Mouse (Mus musculus) embryo, embryonic 11 days (tissue): Measurements from ENCODE around the gene Prkacb.
"Not testable (repeated sequence)": the region's sequence is repeated elsewhere in the genome, so short reads cannot be mapped to it uniquely, and the experiment has no call there.

Source experiments
- DNase-seq: peaks from one replicate; pipeline ENCODE4 v3.0.0-alpha.2; 2015

Prkacb gene

GRCm38 (mm10) chr3:146778451-146778850, 34.3 kb downstream of the Prkacb start:
- no peak for DNase-seq

GRCm38 (mm10) chr3:146776711-146777110, 36.1 kb downstream of the Prkacb start:
- DNase-seq = no peak

- DNase-seq = no peak
These were observed 41.9 kb downstream of the Prkacb start for GRCm38 (mm10) chr3:146770853-146771252.

- peak; percentile 48 for DNase-seq
These were observed 42.7 kb downstream of the Prkacb start for GRCm38 (mm10) chr3:146769940-146770659.

- no peak for DNase-seq
These were observed 43.2 kb downstream of the Prkacb start for GRCm38 (mm10) chr3:146769569-146769939.

- no peak for DNase-seq
These were observed 43.9 kb downstream of the Prkacb start for GRCm38 (mm10) chr3:146768921-146769320.

- no peak for DNase-seq
These were observed 44.4 kb downstream of the Prkacb start for GRCm38 (mm10) chr3:146768360-146768759.

- no peak for DNase-seq
These were observed 46.0 kb downstream of the Prkacb start for GRCm38 (mm10) chr3:146766701-146767181.

- no peak for DNase-seq
These were observed 46.7 kb downstream of the Prkacb start for GRCm38 (mm10) chr3:146766071-146766605.

- DNase-seq = no peak
These were observed 47.8 kb downstream of the Prkacb start for GRCm38 (mm10) chr3:146764871-146765529.

GRCm38 (mm10) chr3:146763054-146763453, 49.7 kb downstream of the Prkacb start:
- DNase-seq = not testable (repeated sequence)

GRCm38 (mm10) chr3:146761276-146761675, 51.5 kb downstream of the Prkacb start:
- DNase-seq = no peak

- DNase-seq = no peak
These were observed 54.5 kb downstream of the Prkacb start for GRCm38 (mm10) chr3:146757970-146758960.

GRCm38 (mm10) chr3:146754270-146754669, 58.5 kb downstream of the Prkacb start:
- DNase-seq = no peak

- no peak for DNase-seq
These were observed 71.1 kb downstream of the Prkacb start for GRCm38 (mm10) chr3:146741564-146742202.

- DNase-seq = no peak
These were observed 71.6 kb downstream of the Prkacb start for GRCm38 (mm10) chr3:146741158-146741557.

GRCm38 (mm10) chr3:146736186-146736585, 76.6 kb downstream of the Prkacb start:
- not testable (repeated sequence) for DNase-seq

- no peak for DNase-seq
These were observed 77.1 kb downstream of the Prkacb start for GRCm38 (mm10) chr3:146735657-146736056.

- no peak for DNase-seq
These were observed 77.7 kb downstream of the Prkacb start for GRCm38 (mm10) chr3:146734907-146735629.

- DNase-seq = no peak
These were observed 81.3 kb downstream of the Prkacb start for GRCm38 (mm10) chr3:146731499-146731898.

GRCm38 (mm10) chr3:146723037-146723436, 89.8 kb downstream of the Prkacb start:
- DNase-seq = no peak

- DNase-seq = no peak
These were observed 93.1 kb downstream of the Prkacb start for GRCm38 (mm10) chr3:146719696-146720095.
